Mouse (Mus musculus) kidney, adult 2 months (tissue): ENCODE results near the gene Tprg. TPM values are rescaled to one million over a fixed set of nuclear protein-coding genes. Genes with fewer than 3 reads are reported as not detected.
A peak's percentile ranks its signal among the peaks of the same experiment; 100 is the strongest.

Experiments used
- DNase-seq: peaks from one replicate; pipeline ENCODE4 v3.0.0; 2021
- H3K27ac ChIP-seq: fragments of 200-500 bp; 2 replicates; pipeline ENCODE4 v1.5.1; 2012; ENCODE audit warnings: low read depth, low read length, control low read depth, inconsistent platforms; ENCODE audit not compliant: insufficient read depth
- H3K27me3 ChIP-seq: fragments of 200-500 bp; replicated peaks from 2 replicates; pipeline ENCODE4 v1.6.1; 2012; ENCODE audit warnings: mild to moderate bottlenecking, moderate library complexity, low read length, inconsistent platforms; ENCODE audit not compliant: control insufficient read depth, insufficient read depth
- H3K36me3 ChIP-seq: fragments of 200-500 bp; 2 replicates; pipeline ENCODE4 v1.6.1; 2012; ENCODE audit warnings: mild to moderate bottlenecking, moderate library complexity, low read length, inconsistent platforms; ENCODE audit not compliant: control insufficient read depth, insufficient read depth
- H3K4me1 ChIP-seq: fragments of 200-500 bp; 2 replicates; pipeline ENCODE4 v1.6.1; 2011; ENCODE audit warnings: low read length; ENCODE audit not compliant: control insufficient read depth, insufficient read depth
- H3K4me3 ChIP-seq: fragments of 200-500 bp; 2 replicates; pipeline ENCODE4 v1.5.1; 2011; ENCODE audit warnings: mild to moderate bottlenecking, low read depth, low read length, control low read depth; ENCODE audit not compliant: insufficient read depth
- CTCF ChIP-seq: fragments of 200-500 bp; conservative IDR thresholded peaks from 2 replicates; pipeline ENCODE4 v1.5.1; 2011; ENCODE audit warnings: low read depth, mild to moderate bottlenecking, control low read depth, low read length, moderate library complexity, mixed read lengths; ENCODE audit not compliant: insufficient read depth, insufficient read length
- POLR2A ChIP-seq: fragments of 200-500 bp; IDR thresholded peaks from one replicate; pipeline ENCODE4 v1.6.1; 2011; ENCODE audit warnings: low read depth, low read length, control low read depth
- WGBS: fragments of 180-500 bp; shearing (Covaris S2); methylation state at CpG from one replicate; pipeline ENCODE4 v1.1.7; 2018; 5-methylcytosine and 5-hydroxymethylcytosine counted together
- polyA plus RNA-seq: library from polyadenylated mRNA; depleted of rRNA; stranded (reverse); fragments of >200 nt; gene quantifications from 2 replicates; pipeline ENCODE4 v1.2.3, GENCODE M21; 2012; rRNA removed

Gene Tprg
- 0.08 and 0.14 TPM in 2 replicates for polyA plus RNA-seq

DNA sequence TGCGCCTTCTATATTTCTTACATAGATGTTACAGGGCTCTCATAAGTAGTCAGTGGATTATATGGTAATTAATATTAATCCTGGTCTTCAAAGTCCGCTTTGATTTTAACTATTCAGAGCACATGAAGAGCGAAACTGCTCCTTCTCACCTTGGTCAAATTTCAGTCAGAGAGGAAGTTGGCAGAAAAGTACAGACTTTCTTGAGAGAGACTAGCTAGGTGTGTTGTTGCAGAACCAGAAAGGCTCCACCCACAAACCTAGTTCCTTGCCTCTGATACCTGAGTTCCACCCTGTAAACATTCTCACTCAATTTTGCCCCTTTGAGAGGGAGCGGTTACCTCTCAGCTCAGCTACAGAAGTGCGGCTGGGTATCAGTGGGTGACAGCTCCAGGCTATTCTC, at the start of gene Tprg:
Gene Tprg, plus strand, starts transcription at position 301 of the 400 bp plus-strand sequence.
- Histone ChIP-seq H3K4me1 (no peaks in the 10 kb centered on the region), H3K27ac (no peak within 1 kb of the TSS), H3K36me3 (no peaks in the 10 kb centered on the region), H3K4me3 (no peak within 1 kb of the TSS), H3K27me3 (no peaks in the 10 kb centered on the region; the same call in 1 of the 2 replicates)
- TF ChIP-seq POLR2A: no peak
- no peak for TF ChIP-seq CTCF
- DNase-seq: no peak
- WGBS: 95% methylated on average over 5 of the region's 5 CpGs

GRCm38 (mm10) chr16:25238274-25239050, 48.2 kb upstream of the Tprg start:
- H3K27ac ChIP-seq: no peak overlapping the region
- no peak overlapping the region for H3K4me3 ChIP-seq
- H3K27me3 ChIP-seq: no peaks in the 10 kb centered on the region; the same call in 1 of the 2 replicates
- DNase-seq: no peak
- no peaks in the 10 kb centered on the region for H3K4me1 ChIP-seq
- WGBS: 75% methylated on average over 11 of the region's 11 CpGs
- TF ChIP-seq POLR2A: no peak
- no peak for TF ChIP-seq CTCF
- no peaks in the 10 kb centered on the region for H3K36me3 ChIP-seq

- H3K27me3 ChIP-seq: no peaks in the 10 kb centered on the region
- H3K4me1 ChIP-seq: no peaks in the 10 kb centered on the region
- no peak overlapping the region for H3K27ac ChIP-seq
- DNase-seq: no peak
- no peaks in the 10 kb centered on the region for H3K36me3 ChIP-seq
- WGBS: 76% methylated on average over 6 of the region's 6 CpGs
- no peak for TF ChIP-seq CTCF
- TF ChIP-seq POLR2A: no peak
- no peak overlapping the region for H3K4me3 ChIP-seq
These were observed 37.7 kb upstream of the Tprg start for GRCm38 (mm10) chr16:25248889-25249288.

- TF ChIP-seq CTCF: no peak
- no peak for TF ChIP-seq POLR2A
- DNase-seq: no peak
- no peaks in the 10 kb centered on the region for H3K27me3 ChIP-seq
- no peak overlapping the region for H3K4me3 ChIP-seq
- WGBS: 63% methylated on average over 6 of the region's 6 CpGs
- H3K36me3 ChIP-seq: no peaks in the 10 kb centered on the region
- no peak overlapping the region for H3K27ac ChIP-seq
- H3K4me1 ChIP-seq: no peaks in the 10 kb centered on the region
These were observed 36.4 kb upstream of the Tprg start for GRCm38 (mm10) chr16:25250129-25250749.

GRCm38 (mm10) chr16:25251080-25251479, 35.5 kb upstream of the Tprg start:
- Histone ChIP-seq H3K27ac (no peak overlapping the region), H3K4me3 (no peak overlapping the region), H3K27me3 (no peaks in the 10 kb centered on the region), H3K4me1 (no peaks in the 10 kb centered on the region), H3K36me3 (no peaks in the 10 kb centered on the region)
- DNase-seq: no peak
- no peak for TF ChIP-seq POLR2A
- no peak for TF ChIP-seq CTCF
- WGBS: 75% methylated on average over 9 of the region's 9 CpGs

DNA sequence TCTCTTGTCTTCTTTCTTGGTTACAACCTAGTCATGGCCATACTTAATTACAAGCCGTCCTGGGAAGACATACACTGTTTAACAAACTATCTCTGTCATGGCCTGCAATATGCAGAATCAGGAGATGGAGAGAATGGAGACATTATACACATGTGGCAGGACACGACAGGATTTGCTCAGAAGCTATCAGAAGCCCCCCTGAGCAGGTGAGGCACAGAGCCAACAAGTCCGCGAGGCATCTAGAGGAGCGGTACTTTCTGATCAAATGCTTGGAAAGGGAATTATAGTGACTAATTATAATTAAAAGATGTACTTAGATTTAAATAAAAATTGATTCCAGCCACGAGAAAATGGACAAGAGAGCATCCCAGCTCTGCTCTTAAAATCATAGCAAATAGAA, 32.0 kb upstream of the Tprg start:
- Histone ChIP-seq H3K4me1 (no peaks in the 10 kb centered on the region), H3K27me3 (no peaks in the 10 kb centered on the region), H3K36me3 (no peaks in the 10 kb centered on the region), H3K4me3 (no peak overlapping the region), H3K27ac (no peak overlapping the region)
- WGBS: 83% methylated on average over 6 of the region's 6 CpGs
- TF ChIP-seq CTCF (no peak), POLR2A (no peak)
- no peak for DNase-seq

DNA sequence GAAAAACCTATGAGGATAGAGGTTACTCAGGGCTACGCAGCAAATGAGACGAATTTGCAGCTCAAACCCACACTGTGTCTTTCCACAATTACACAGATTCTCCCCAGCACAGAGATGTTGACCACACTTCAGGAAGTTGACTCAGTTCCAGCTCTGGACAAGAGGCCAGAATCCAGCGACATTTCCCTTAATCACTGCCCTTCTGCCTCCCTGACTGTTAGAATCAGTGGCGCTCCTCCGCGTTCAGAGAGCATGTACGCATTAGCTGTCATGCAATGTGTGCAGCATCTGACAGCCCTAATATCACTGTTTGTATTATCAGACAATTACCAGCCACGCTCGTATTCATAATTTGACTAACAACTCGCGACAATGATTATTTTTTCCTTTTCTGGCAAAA, 31.4 kb upstream of the Tprg start:
- no peak for TF ChIP-seq POLR2A
- no peak for TF ChIP-seq CTCF

More for the DNA sequence above, 31.4 kb upstream of the Tprg start:
- WGBS: 70% methylated on average over 11 of the region's 11 CpGs
- peak; percentile 29 for DNase-seq
- no peaks in the 10 kb centered on the region for H3K4me1 ChIP-seq
- H3K4me3 ChIP-seq: no peak overlapping the region
- H3K36me3 ChIP-seq: no peaks in the 10 kb centered on the region
- H3K27ac ChIP-seq: 0 out of 2 replicates have a peak overlapping the region, but pooled peaks have one; percentile 38
- H3K27me3 ChIP-seq: no peaks in the 10 kb centered on the region
